Mouse (Mus musculus): ENCODE measurements around the gene Vkorc1l1. TPM values are rescaled to one million over a fixed set of nuclear protein-coding genes. Genes with fewer than 3 reads are reported as not detected.

Gene Vkorc1l1
- polyA plus RNA-seq, 1 experiment from 2014 or later = 32.3 TPM

GRCm38 (mm10) chr5:130029142-130029897 lies 87.5 kb downstream of the Vkorc1l1 start, which contains the start of the genes Asl and Crcp:
TSS of gene Asl (minus strand) at chr5:130029247.
TSS of gene Crcp (plus strand) at chr5:130029290.
- ATAC-seq (peak; percentile 82), DNase-seq (ENCODE audit: low read depth, low spot score) (no peak)
- no peak for TF ChIP-seq CTCF (IDR thresholded peaks at IDR 0.05)
- in situ Hi-C loops (cut with MboI; ENCODE audit: low pct_unique_long_range_greater_than_20kb) = no loop called here
- ChIA-PET POLR2A (no interaction called here), CTCF (interaction anchor here (0.8 kb wide), 1 partner anchor 110 kb away, joined by 4 read pairs; no protein-coding TSS in a partner anchor)
- H3K27me3 ChIP-seq = no peaks in the 10 kb centered on the region

DNA sequence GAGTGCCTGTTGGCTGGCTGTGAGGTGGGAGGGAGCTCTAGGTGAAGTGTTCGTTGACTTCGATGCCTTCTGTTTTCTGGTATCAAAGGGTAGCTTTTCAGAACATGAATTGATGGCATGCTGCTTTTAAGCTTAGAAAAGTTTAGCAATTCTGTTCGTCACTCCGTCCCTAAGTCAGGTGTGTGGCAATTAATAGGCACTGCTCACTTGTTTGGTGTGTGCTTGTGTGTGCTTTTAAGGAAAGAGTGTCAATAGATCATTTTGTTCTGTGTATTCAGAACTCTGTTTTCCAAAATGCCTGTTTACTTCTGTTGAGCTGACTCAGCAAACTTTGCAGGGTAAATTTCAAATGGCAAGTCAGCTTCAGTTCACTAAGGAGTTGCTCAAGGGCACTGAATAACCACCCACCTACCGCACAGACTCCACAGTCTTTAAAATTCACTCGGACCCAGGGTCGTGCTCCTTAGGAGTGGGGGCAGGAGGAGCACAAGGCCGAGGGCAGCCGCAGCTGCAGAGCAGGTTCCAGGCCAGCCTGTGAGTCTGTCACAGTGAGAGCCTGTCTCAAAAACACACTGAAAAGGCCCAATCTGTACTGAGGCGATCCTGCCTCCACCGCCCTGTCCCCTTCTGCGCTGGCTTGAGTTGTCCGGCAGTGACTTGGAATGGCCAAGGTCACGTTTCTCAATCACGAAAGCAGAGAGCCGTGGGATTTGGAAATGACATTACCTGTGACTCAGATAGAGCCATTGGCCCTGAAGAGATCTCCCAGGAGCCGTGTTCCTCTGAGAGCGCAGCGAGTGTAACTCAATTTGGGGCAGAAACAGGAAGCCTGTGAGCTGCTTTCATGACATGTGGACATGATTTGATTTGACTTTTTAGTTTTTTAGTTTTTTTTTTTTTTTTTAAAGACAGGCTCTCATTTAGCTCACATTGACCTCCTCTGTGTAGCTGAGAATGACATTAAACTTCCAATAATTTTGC lies 89.9 kb downstream of the Vkorc1l1 start:
- POLR2A ChIA-PET = no interaction called here
- no peak for DNase-seq (ENCODE audit: low read depth, low spot score)
- CTCF ChIA-PET = interaction anchor here (0.8 to 2.2 kb wide), 6 partner anchors 9 to 108 kb away, joined by 3 to 6 read pairs (median 4); no protein-coding TSS in a partner anchor
- in situ Hi-C loops (cut with MboI; ENCODE audit: low pct_unique_long_range_greater_than_20kb) = no loop called here
- no peak for ATAC-seq
- no peaks in the 10 kb centered on the region for H3K27me3 ChIP-seq
- TF ChIP-seq CTCF (IDR thresholded peaks at IDR 0.05) = no peak

- H3K27me3 ChIP-seq = no peaks in the 10 kb centered on the region
- no peak for TF ChIP-seq CTCF (IDR thresholded peaks at IDR 0.05)
- in situ Hi-C loops (cut with MboI; ENCODE audit: low pct_unique_long_range_greater_than_20kb) = no loop called here
- POLR2A ChIA-PET = no interaction called here
- CTCF ChIA-PET = interaction anchor here (1.9 to 2.3 kb wide), 2 partner anchors 10 to 12 kb away, joined by 5 to 10 read pairs; no protein-coding TSS in a partner anchor
- no peak for DNase-seq (ENCODE audit: low read depth, low spot score)
- no peak for ATAC-seq
Measured at GRCm38 (mm10) chr5:130033869-130034268, 92.1 kb downstream of the Vkorc1l1 start.

Other genes with a start within 250 kb of the Vkorc1l1 start
- gene Sept14, start 233.5 kb upstream of the Vkorc1l1 start, polyA plus RNA-seq (2021) = 0.09 TPM
- gene Mrps17, start 226.5 kb upstream of the Vkorc1l1 start, polyA plus RNA-seq (2021) = 76.7 TPM
- 244 TPM for gene Nipsnap2, start 216.9 kb upstream of the Vkorc1l1 start, polyA plus RNA-seq (2021)
- gene Psph, start 154.5 kb upstream of the Vkorc1l1 start, polyA plus RNA-seq (2021) = 153 TPM
- gene Sumf2, start 95.0 kb upstream of the Vkorc1l1 start, polyA plus RNA-seq (2021) = 112 TPM
- gene Chchd2, start 54.5 kb upstream of the Vkorc1l1 start, polyA plus RNA-seq (2021) = 686 TPM
- gene Zbed5, start 46.2 kb upstream of the Vkorc1l1 start, polyA plus RNA-seq (2021) = 4.0 TPM
- gene Phkg1, start 43.4 kb upstream of the Vkorc1l1 start, polyA plus RNA-seq (2021) = 4.4 TPM
- 5.8 TPM for gene Nupr1l, start 33.4 kb upstream of the Vkorc1l1 start, polyA plus RNA-seq (2021)
- gene Gusb, start 61.1 kb downstream of the Vkorc1l1 start, polyA plus RNA-seq (2021) = 63.8 TPM
- gene Asl, start 87.3 kb downstream of the Vkorc1l1 start, polyA plus RNA-seq (2021) = 83.6 TPM
- gene Crcp, start 87.3 kb downstream of the Vkorc1l1 start, polyA plus RNA-seq (2021) = 39.7 TPM
- gene Tpst1, start 131.4 kb downstream of the Vkorc1l1 start, polyA plus RNA-seq (2021) = 18.3 TPM
- 5.1 TPM for gene Kctd7, start 202.9 kb downstream of the Vkorc1l1 start, polyA plus RNA-seq (2021)
- 33.6 TPM for gene Rabgef1, start 229.8 kb downstream of the Vkorc1l1 start, polyA plus RNA-seq (2021)